Mouse (Mus musculus) forebrain, embryonic 16.5 days (tissue): Measurements from ENCODE around the gene Tgfb3. TPM values are rescaled to one million over a fixed set of nuclear protein-coding genes. Genes with fewer than 3 reads are reported as not detected.

Source experiments
- ATAC-seq: fragments of 200-750 bp; cut with Nextera tagmentation; 2 replicates; pipeline ENCODE4 v1.8.0; 2017; ENCODE audit warnings: mild to moderate bottlenecking, moderate library complexity
- H3K27ac ChIP-seq: fragments of 300-500 bp; sonication (generic); 2 replicates; pipeline ENCODE4 v1.5.1; 2014; ENCODE audit warnings: low read length, control low read depth
- H3K27me3 ChIP-seq: fragments of 300-500 bp; sonication (generic); replicated peaks from 2 replicates; pipeline ENCODE4 v1.6.1; 2014; ENCODE audit warnings: low read length; ENCODE audit not compliant: control insufficient read depth, insufficient read depth
- H3K36me3 ChIP-seq: fragments of 300-500 bp; sonication (generic); 2 replicates; pipeline ENCODE4 v1.6.1; 2014; ENCODE audit not compliant: control insufficient read depth, insufficient read depth
- H3K4me1 ChIP-seq: fragments of 300-500 bp; sonication (generic); replicated peaks from 2 replicates; pipeline ENCODE4 v1.6.1; 2014; ENCODE audit warnings: low read length; ENCODE audit not compliant: control insufficient read depth, insufficient read depth
- H3K4me2 ChIP-seq: fragments of 300-500 bp; sonication (generic); 2 replicates; pipeline ENCODE4 v1.6.1; 2014; ENCODE audit warnings: mild to moderate bottlenecking, low read length, control low read depth
- H3K4me3 ChIP-seq: fragments of 300-500 bp; sonication (generic); replicated peaks from 2 replicates; pipeline ENCODE4 v1.5.1; 2014; ENCODE audit warnings: mild to moderate bottlenecking, low read length, control low read depth
- H3K9ac ChIP-seq: fragments of 300-500 bp; sonication (generic); replicated peaks from 2 replicates; pipeline ENCODE4 v1.6.1; 2014; ENCODE audit warnings: low read depth, low read length, control low read depth
- H3K9me3 ChIP-seq: fragments of 300-500 bp; sonication (generic); 2 replicates; pipeline ENCODE4 v1.6.1; 2016; ENCODE audit warnings: low read length; ENCODE audit not compliant: control insufficient read depth
- WGBS: fragments of 180-500 bp; shearing (Covaris S2); extraction: QIAGEN DNeasy Blood & Tissue Kit; methylation state at CpG from one replicate; pipeline ENCODE4 v1.1.7; 2014; 5-methylcytosine and 5-hydroxymethylcytosine counted together
- polyA plus RNA-seq: library from polyadenylated mRNA; unstranded; fragments of >200 nt; fragmentation: Nextera tagmentation; extraction: Ambion mirVana; gene quantifications from 2 replicates; pipeline ENCODE4 v1.2.1, GENCODE M21; 2015

Tgfb3 gene
- polyA plus RNA-seq, 1 experiment from 2014 or later, result 7.2 TPM

- Histone ChIP-seq H3K9me3 (no peaks in the 10 kb centered on the region), H3K4me3 (no peak overlapping the region), H3K9ac (no peak overlapping the region), H3K27ac (no peak overlapping the region), H3K4me2 (no peak overlapping the region), H3K4me1 (peaks cover 10% of the 10 kb centered on the region), H3K27me3 (no peaks in the 10 kb centered on the region), H3K36me3 (no peaks in the 10 kb centered on the region)
- 70% methylated on average over 7 of the region's 7 CpGs for WGBS
- no peak for ATAC-seq
These were observed 9.2 kb upstream of the Tgfb3 start for GRCm38 (mm10) chr12:86088042-86088441.

GRCm38 (mm10) chr12:86086550-86086949 lies 7.7 kb upstream of the Tgfb3 start:
- H3K36me3 ChIP-seq, result no peaks in the 10 kb centered on the region
- H3K27me3 ChIP-seq, result no peaks in the 10 kb centered on the region
- ATAC-seq, result no peak
- H3K4me1 ChIP-seq, result peaks cover 8% of the 10 kb centered on the region
- no peaks in the 10 kb centered on the region for H3K9me3 ChIP-seq
- H3K4me2 ChIP-seq, result no peak overlapping the region
- no peak overlapping the region for H3K27ac ChIP-seq
- no peak overlapping the region for H3K9ac ChIP-seq
- 52% methylated on average over 8 of the region's 8 CpGs for WGBS
- H3K4me3 ChIP-seq, result no peak overlapping the region

DNA sequence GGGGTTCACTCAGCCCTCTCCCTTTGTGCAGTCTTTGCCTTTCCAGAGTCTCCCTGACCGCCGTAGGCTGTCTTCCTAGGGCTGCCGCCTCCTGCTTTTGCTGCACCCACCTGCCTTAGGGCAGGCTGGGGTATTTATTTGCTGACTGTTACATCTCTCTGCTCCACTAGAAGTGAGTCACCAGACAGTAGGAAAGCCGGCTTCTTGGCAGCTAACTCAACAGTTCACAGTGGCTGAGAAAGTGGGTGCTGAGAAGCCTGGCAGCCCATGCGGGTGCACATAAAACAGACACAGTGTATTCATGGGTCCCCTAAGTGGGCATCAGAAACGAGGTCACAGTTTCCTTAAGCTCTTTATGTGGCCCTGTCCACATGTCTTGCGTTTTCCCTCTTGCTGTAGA lies 7.0 kb upstream of the Tgfb3 start:
- ATAC-seq, result no peak
- no peak overlapping the region for H3K4me3 ChIP-seq
- no peak overlapping the region for H3K9ac ChIP-seq
- H3K9me3 ChIP-seq, result no peaks in the 10 kb centered on the region
- H3K27me3 ChIP-seq, result no peaks in the 10 kb centered on the region
- H3K4me2 ChIP-seq, result no peak overlapping the region
- peaks cover 8% of the 10 kb centered on the region for H3K4me1 ChIP-seq
- H3K36me3 ChIP-seq, result no peaks in the 10 kb centered on the region
- H3K27ac ChIP-seq, result no peak overlapping the region
- WGBS, result 85% methylated on average over 7 of the region's 7 CpGs

- ATAC-seq, result peak; percentile 76
These were observed 3.7 kb upstream of the Tgfb3 start, which contains the start of gene Ift43 for GRCm38 (mm10) chr12:86082481-86083012. Gene Ift43, plus strand, starts transcription at chr12:86082541.

DNA sequence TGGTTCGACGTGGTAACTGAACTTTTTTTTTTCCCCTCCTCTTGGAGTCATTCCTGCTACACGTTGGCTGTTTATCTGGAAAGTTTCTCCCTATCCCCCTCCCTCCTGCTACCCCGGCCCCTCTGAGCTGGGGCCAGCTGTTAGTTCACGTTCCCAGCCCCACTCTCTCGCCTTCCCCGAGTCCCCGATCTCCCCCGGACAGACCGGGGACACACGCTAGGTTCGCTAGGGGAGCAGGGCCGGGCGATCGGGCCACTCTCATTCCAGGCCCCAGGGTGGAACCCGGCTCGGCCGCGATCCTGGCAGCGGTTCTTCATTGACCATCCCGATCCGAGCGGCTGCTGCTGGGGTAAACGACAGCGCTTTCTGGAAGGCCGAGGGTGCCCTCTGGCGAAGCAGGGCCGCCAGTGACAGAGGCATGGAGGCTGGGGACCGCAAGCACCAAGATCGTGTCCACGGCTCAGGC lies 394 bp upstream of the Tgfb3 start:
- H3K36me3 ChIP-seq, result no peaks in the 10 kb centered on the region
- H3K27ac ChIP-seq, result peak overlapping the region; percentile 64
- H3K4me2 ChIP-seq, result peak overlapping the region; percentile 98
- H3K4me1 ChIP-seq, result peaks cover 38% of the 10 kb centered on the region
- no peaks in the 10 kb centered on the region for H3K27me3 ChIP-seq
- peak overlapping the region; percentile 63 for H3K9ac ChIP-seq
- under 1% methylated on average over 31 of the region's 31 CpGs for WGBS
- no peaks in the 10 kb centered on the region for H3K9me3 ChIP-seq
- ATAC-seq, result peak; percentile 77
- peak overlapping the region; percentile 60 for H3K4me3 ChIP-seq

More at GRCm38 (mm10) chr12:86082481-86083012, 3.7 kb upstream of the Tgfb3 start, which contains the start of gene Ift43:
- no peak within 1 kb of the TSS for H3K27ac ChIP-seq
- H3K4me1 ChIP-seq, result peaks cover 22% of the 10 kb centered on the region
- peak within 1 kb of the TSS; percentile 64 for H3K4me3 ChIP-seq
- H3K36me3 ChIP-seq, result no peaks in the 10 kb centered on the region
- peak within 1 kb of the TSS; percentile 65 for H3K9ac ChIP-seq
- peak within 1 kb of the TSS; percentile 57 for H3K4me2 ChIP-seq
- H3K9me3 ChIP-seq, result no peaks in the 10 kb centered on the region
- WGBS, result under 1% methylated on average over 35 of the region's 35 CpGs
- no peaks in the 10 kb centered on the region for H3K27me3 ChIP-seq

DNA sequence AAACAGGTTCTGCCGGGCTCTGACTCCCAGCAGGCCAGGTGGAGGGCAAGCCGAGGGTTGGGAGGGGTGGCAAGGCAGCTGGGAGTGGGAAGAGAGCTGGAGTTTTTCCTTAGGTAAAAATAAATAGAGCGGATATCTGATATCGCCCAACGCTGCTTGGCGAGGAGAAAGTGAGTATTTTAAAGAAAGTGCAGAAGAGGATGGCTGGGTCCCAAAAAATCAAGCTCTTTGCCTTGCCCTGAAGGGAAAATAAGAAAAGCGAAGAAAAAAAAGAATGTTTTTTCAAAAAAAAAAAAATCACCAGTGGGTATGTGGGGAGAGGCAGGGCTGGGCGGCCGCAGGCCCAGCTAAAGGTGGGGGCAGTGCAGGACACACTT lies 677 bp downstream of the Tgfb3 start:
- Histone ChIP-seq H3K4me2 (peak overlapping the region; percentile 98), H3K36me3 (no peaks in the 10 kb centered on the region), H3K27me3 (no peaks in the 10 kb centered on the region), H3K9ac (peak overlapping the region; percentile 48), H3K4me1 (peaks cover 35% of the 10 kb centered on the region), H3K4me3 (peak overlapping the region; percentile 60), H3K9me3 (no peaks in the 10 kb centered on the region), H3K27ac (peak overlapping the region; percentile 37; the same call in 1 of the 2 replicates)
- WGBS, result 8% methylated on average over 9 of the region's 9 CpGs
- ATAC-seq, result no peak

DNA sequence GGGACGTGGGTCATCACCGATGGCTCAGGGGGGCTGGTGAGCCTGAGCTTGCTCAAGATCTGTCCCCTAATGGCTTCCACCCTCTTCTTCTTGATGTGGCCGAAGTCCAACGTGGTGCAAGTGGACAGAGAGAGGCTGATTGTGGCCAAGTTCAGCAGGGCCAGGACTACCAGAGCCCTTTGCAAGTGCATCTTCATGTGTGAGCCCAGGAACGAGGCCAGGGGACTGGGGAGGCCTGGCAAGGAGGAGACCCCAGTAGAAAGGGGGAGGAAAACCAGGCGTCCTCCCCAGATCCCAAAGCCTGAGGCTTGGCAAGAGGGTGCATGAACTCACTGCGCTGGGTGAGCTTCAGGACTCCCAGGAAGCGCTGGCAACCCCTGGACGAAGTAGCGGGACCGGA lies 1.1 kb downstream of the Tgfb3 start:
- Histone ChIP-seq H3K4me3 (peak overlapping the region; percentile 60), H3K27ac (no peak overlapping the region), H3K4me1 (peaks cover 32% of the 10 kb centered on the region), H3K9ac (peak overlapping the region; percentile 47), H3K36me3 (no peaks in the 10 kb centered on the region), H3K27me3 (no peaks in the 10 kb centered on the region), H3K4me2 (peak overlapping the region; percentile 98), H3K9me3 (no peaks in the 10 kb centered on the region)
- no peak for ATAC-seq
- WGBS, result 24% methylated on average over 11 of the region's 11 CpGs

DNA sequence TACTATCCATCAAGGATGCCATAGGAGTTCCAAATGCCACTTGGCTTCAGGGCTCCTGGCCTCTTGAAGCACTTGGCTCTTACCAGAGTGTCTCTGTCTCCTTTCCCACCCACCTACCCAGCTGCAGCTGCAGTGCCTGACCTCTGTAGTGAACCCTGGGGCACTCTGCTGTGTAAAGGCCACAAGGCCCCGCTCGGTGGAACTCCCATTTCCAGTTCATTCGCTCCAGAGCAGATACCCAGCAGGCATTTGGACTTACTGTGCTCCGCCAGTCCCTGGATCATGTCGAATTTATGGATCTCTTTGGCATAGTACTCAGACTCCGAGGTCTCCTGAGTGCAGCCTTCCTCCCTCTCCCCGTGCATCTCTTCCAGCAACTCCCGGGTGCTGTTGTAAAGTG lies 1.5 kb downstream of the Tgfb3 start:
- H3K4me3 ChIP-seq, result peak overlapping the region; percentile 60
- peak overlapping the region; percentile 98 for H3K4me2 ChIP-seq
- no peaks in the 10 kb centered on the region for H3K27me3 ChIP-seq
- WGBS, result 36% methylated on average over 8 of the region's 8 CpGs
- no peak for ATAC-seq
- H3K9me3 ChIP-seq, result no peaks in the 10 kb centered on the region
- H3K4me1 ChIP-seq, result peaks cover 32% of the 10 kb centered on the region
- no peak overlapping the region for H3K27ac ChIP-seq
- peak overlapping the region; percentile 47; the same call in 1 of the 2 replicates for H3K9ac ChIP-seq
- H3K36me3 ChIP-seq, result no peaks in the 10 kb centered on the region

GRCm38 (mm10) chr12:86076321-86076901 lies 2.4 kb downstream of the Tgfb3 start:
- Histone ChIP-seq H3K9ac (peak overlapping the region; percentile 16), H3K27ac (peak overlapping the region; percentile 29; the same call in 1 of the 2 replicates), H3K27me3 (no peaks in the 10 kb centered on the region), H3K36me3 (no peaks in the 10 kb centered on the region), H3K9me3 (no peaks in the 10 kb centered on the region), H3K4me2 (peak overlapping the region; percentile 98), H3K4me3 (peak overlapping the region; percentile 30), H3K4me1 (peaks cover 32% of the 10 kb centered on the region)
- 8% methylated on average over 13 of the region's 13 CpGs for WGBS
- ATAC-seq, result no peak
